In the genomic region with DNA sequence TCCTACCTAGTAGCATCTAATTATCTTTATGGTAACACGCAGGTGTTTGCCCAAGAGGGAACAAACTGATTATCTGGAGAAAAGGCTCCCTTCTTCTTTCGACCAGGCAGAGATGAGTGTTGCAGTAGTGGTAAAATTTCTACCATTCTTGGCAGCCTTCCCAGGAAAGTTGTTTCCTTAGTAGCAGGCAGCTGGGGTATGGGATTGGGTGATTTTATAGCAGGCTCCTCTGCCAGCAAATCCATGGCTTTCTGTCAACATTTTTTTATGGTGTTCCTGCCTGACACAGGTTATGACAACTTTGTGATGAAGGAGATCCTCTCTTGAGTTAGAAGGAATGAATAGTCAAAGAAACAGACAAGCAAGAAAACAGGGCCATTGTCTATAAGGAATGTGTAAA, we compare ENCODE assay signal across 11 mouse cellular contexts. TPM values are rescaled to one million over a fixed set of nuclear protein-coding genes. Genes with fewer than 3 reads are reported as not detected.
DNase-seq lines count a peak whose midpoint lies in the region; ATAC-seq and TF ChIP-seq lines count a peak whose summit lies in the region.
"Had no signal": no experiment of that assay in that cellular context is flagged by ENCODE, and none has a peak within 500 bp of the region (broad histone marks: within the 10 kb centered on the region; RNA-seq: fewer than 3 reads in every experiment).

No protein-coding gene starts in this region.

- H3K27ac ChIP-seq in heart, postnatal 0 days (ENCODE audit: low read depth), result no peak overlapping the region
- no peak overlapping the region for H3K27ac ChIP-seq in heart, embryonic 10.5 days
- no peak overlapping the region for H3K27ac ChIP-seq in midbrain, embryonic 16.5 days (ENCODE audit: low read length)
- no peak overlapping the region for H3K27ac ChIP-seq in hindbrain, embryonic 12.5 days
- H3K27ac ChIP-seq: embryonic facial prominence, embryonic 12.5 days; liver, embryonic 14.5 days had no signal

- no peaks in the 10 kb centered on the region for H3K9me3 ChIP-seq in heart, postnatal 0 days (replicated peaks; ENCODE audit: control insufficient read depth, low read length)
- H3K9me3 ChIP-seq in heart, embryonic 10.5 days, result no peaks in the 10 kb centered on the region
- H3K9me3 ChIP-seq in midbrain, embryonic 16.5 days (replicated peaks; ENCODE audit: control insufficient read depth, low read length, poor library complexity, severe bottlenecking), result no peaks in the 10 kb centered on the region
- H3K9me3 ChIP-seq in hindbrain, embryonic 12.5 days (replicated peaks), result 0 out of 2 replicates have a peak, but pooled peaks cover 9% of the 10 kb centered on the region
- H3K9me3 ChIP-seq: embryonic facial prominence, embryonic 12.5 days had no signal

- no peak for TF ChIP-seq CTCF in heart, postnatal 0 days (IDR thresholded peaks at IDR 0.05; ENCODE audit: low read depth)

- peak; percentile 69 for DNase-seq in heart, postnatal 0 days (ENCODE audit: low spot score)
- no peak for DNase-seq in heart, embryonic 10.5 days (ENCODE audit: low spot score)
- DNase-seq in NIH3T3 (ENCODE audit: low read depth), result peak; percentile 44
- DNase-seq in frontal cortex, adult 2 months (ENCODE audit: extremely low spot score in 1 of 2, low spot score in 1 of 2), result peak; percentile 8 to 80
- peak; percentile 39 to 40 for DNase-seq in left cerebral cortex, adult 18-20 months (ENCODE audit: low spot score in 2 of 2)
- no peak for DNase-seq in c-Kit-positive CD71-positive TER-119-positive erythroid progenitor cells, embryonic 14.5 days (ENCODE audit: low spot score)

- TF ChIP-seq EP300 in heart, postnatal 0 days (IDR thresholded peaks at IDR 0.05; ENCODE audit: low read depth), result no peak

- no peak overlapping the region for H3K4me3 ChIP-seq in heart, postnatal 0 days (ENCODE audit: low read depth, low read length)
- no peak overlapping the region for H3K4me3 ChIP-seq in heart, embryonic 10.5 days
- H3K4me3 ChIP-seq in midbrain, embryonic 16.5 days (ENCODE audit: low read depth, low read length), result no peak overlapping the region
- H3K4me3 ChIP-seq in hindbrain, embryonic 12.5 days, result no peak overlapping the region
- H3K4me3 ChIP-seq: embryonic facial prominence, embryonic 12.5 days had no signal

- 18% methylated on average over 2 of the region's 2 CpGs for WGBS in heart, postnatal 0 days
- 58% methylated on average over 2 of the region's 2 CpGs for WGBS in heart, embryonic 10.5 days
- WGBS in midbrain, embryonic 16.5 days, result 79% methylated on average over 2 of the region's 2 CpGs
- WGBS in hindbrain, embryonic 12.5 days, result 70% methylated on average over 2 of the region's 2 CpGs

- no peak overlapping the region for H3K4me2 ChIP-seq in heart, postnatal 0 days (ENCODE audit: low read depth, low read length)
- H3K4me2 ChIP-seq in midbrain, embryonic 16.5 days (ENCODE audit: low read length), result no peak overlapping the region
- no peak overlapping the region for H3K4me2 ChIP-seq in hindbrain, embryonic 12.5 days (replicated peaks)
- H3K4me2 ChIP-seq: embryonic facial prominence, embryonic 12.5 days had no signal

- no peaks in the 10 kb centered on the region for H3K36me3 ChIP-seq in heart, postnatal 0 days (replicated peaks; ENCODE audit: control insufficient read depth, insufficient read depth, low read length)
- H3K36me3 ChIP-seq in heart, embryonic 10.5 days, result no peaks in the 10 kb centered on the region
- H3K36me3 ChIP-seq in midbrain, embryonic 16.5 days (ENCODE audit: control insufficient read depth, insufficient read depth, low read length), result no peaks in the 10 kb centered on the region
- no peaks in the 10 kb centered on the region for H3K36me3 ChIP-seq in hindbrain, embryonic 12.5 days
- H3K36me3 ChIP-seq: embryonic facial prominence, embryonic 12.5 days had no signal

- no peak overlapping the region for H3K9ac ChIP-seq in heart, postnatal 0 days (replicated peaks; ENCODE audit: low read depth, low read length)
- H3K9ac ChIP-seq in midbrain, embryonic 16.5 days (ENCODE audit: low read depth, low read length), result no peak overlapping the region
- H3K9ac ChIP-seq in hindbrain, embryonic 12.5 days, result no peak overlapping the region
- H3K9ac ChIP-seq: embryonic facial prominence, embryonic 12.5 days; liver, embryonic 14.5 days had no signal

- peaks cover 6% of the 10 kb centered on the region; the same call in 1 of the 2 replicates for H3K4me1 ChIP-seq in heart, postnatal 0 days (ENCODE audit: control insufficient read depth, insufficient read depth)
- H3K4me1 ChIP-seq in heart, embryonic 10.5 days, result no peaks in the 10 kb centered on the region
- no peaks in the 10 kb centered on the region for H3K4me1 ChIP-seq in midbrain, embryonic 16.5 days (ENCODE audit: control insufficient read depth, insufficient read depth, low read length)
- no peaks in the 10 kb centered on the region for H3K4me1 ChIP-seq in hindbrain, embryonic 12.5 days
- H3K4me1 ChIP-seq: embryonic facial prominence, embryonic 12.5 days had no signal

- H3K27me3 ChIP-seq in heart, postnatal 0 days (ENCODE audit: control insufficient read depth, insufficient read depth, low read length), result no peaks in the 10 kb centered on the region
- H3K27me3 ChIP-seq in heart, embryonic 10.5 days (ENCODE audit: insufficient read depth, poor library complexity, severe bottlenecking), result no peaks in the 10 kb centered on the region
- no peaks in the 10 kb centered on the region for H3K27me3 ChIP-seq in midbrain, embryonic 16.5 days (ENCODE audit: control insufficient read depth, insufficient read depth, low read depth, low read length)
- no peaks in the 10 kb centered on the region for H3K27me3 ChIP-seq in hindbrain, embryonic 12.5 days
- H3K27me3 ChIP-seq: embryonic facial prominence, embryonic 12.5 days had no signal

- ATAC-seq in heart, postnatal 0 days (ENCODE audit: insufficient read depth, low read depth), result peak; percentile 58; the same call in 1 of the 2 replicates
- ATAC-seq in midbrain, embryonic 16.5 days, result no peak
- no peak for ATAC-seq in hindbrain, embryonic 12.5 days (ENCODE audit: low FRiP score)

RNA-seq across cellular contexts. Expression of a gene that starts 40.2 kb away (rescaled TPM):
- not detected in 2 replicates for total RNA-seq in heart, postnatal 0 days (2014; rRNA removed; ENCODE audit: low replicate concordance)
- polyA plus RNA-seq in heart, postnatal 0 days (2015; fragmentation: Nextera tagmentation; extraction: Ambion mirVana), result not detected in 2 replicates
- polyA plus RNA-seq in heart, embryonic 10.5 days (2016; fragmentation: Nextera tagmentation; extraction: Ambion mirVana), result not detected in 2 replicates
- not detected in 2 replicates for polyA plus RNA-seq in frontal cortex, adult 2 months (2012; rRNA removed)
- total RNA-seq in left cerebral cortex, adult 18-20 months (2021), result not detected
- not detected in 2 replicates for polyA plus RNA-seq in midbrain, embryonic 16.5 days (2015; fragmentation: Nextera tagmentation; extraction: Ambion mirVana)
- not detected in 2 replicates for polyA plus RNA-seq in hindbrain, embryonic 12.5 days (2016; fragmentation: Nextera tagmentation; extraction: Ambion mirVana)
- polyA plus RNA-seq: liver, embryonic 14.5 days; small intestine, adult 2 months had no signal

RNA-seq across cellular contexts. Expression of a gene that starts 58.1 kb away (rescaled TPM):
- 269 and 288 TPM in 2 replicates for total RNA-seq in heart, postnatal 0 days (2014; rRNA removed; ENCODE audit: low replicate concordance)
- 325 and 334 TPM in 2 replicates for polyA plus RNA-seq in heart, postnatal 0 days (2015; fragmentation: Nextera tagmentation; extraction: Ambion mirVana)
- 92.5 and 153 TPM in 2 replicates for polyA plus RNA-seq in heart, embryonic 10.5 days (2016; fragmentation: Nextera tagmentation; extraction: Ambion mirVana)
- polyA plus RNA-seq in frontal cortex, adult 2 months (2012; rRNA removed), result 15.7 and 16.5 TPM in 2 replicates
- total RNA-seq in left cerebral cortex, adult 18-20 months (2021), result 10 to 100 TPM; 11.2 to 12.2 TPM
- 49.1 and 63.8 TPM in 2 replicates for polyA plus RNA-seq in midbrain, embryonic 16.5 days (2015; fragmentation: Nextera tagmentation; extraction: Ambion mirVana)
- 20.0 and 21.4 TPM in 2 replicates for polyA plus RNA-seq in hindbrain, embryonic 12.5 days (2016; fragmentation: Nextera tagmentation; extraction: Ambion mirVana)

Comparison
In these comparisons a context has a peak if more than half of its experiments do, and no peak if none do; other contexts are left out.
1. DNase-seq: peak in heart, postnatal 0 days (single experiment), NIH3T3 (single experiment), frontal cortex, adult 2 months (2 of 2) and left cerebral cortex, adult 18-20 months (2 of 2); none in heart, embryonic 10.5 days (single experiment) and c-Kit-positive CD71-positive TER-119-positive erythroid progenitor cells, embryonic 14.5 days (single experiment).